Mouse (Mus musculus) stomach, postnatal 0 days (tissue): Measurements from ENCODE around the gene Kctd21.

ENCODE experiments used
- CTCF ChIP-seq: IDR thresholded peaks from 2 replicates; pipeline ENCODE4 v1.5.1; 2016; ENCODE audit warnings: antibody characterized with exemption, low read depth, mild to moderate bottlenecking, moderate library complexity
- EP300 ChIP-seq: optimal IDR thresholded peaks from 2 replicates; pipeline ENCODE3; 2016; ENCODE audit warnings: antibody characterized with exemption

GRCm38 (mm10) chr7:97340907-97341849, 9.1 kb downstream of the Kctd21 start:
- TF ChIP-seq CTCF (no peak), EP300 (no peak)
